Mouse (Mus musculus) gastrocnemius, adult 2 months (tissue): ENCODE results near the gene Efcab14. TPM values are rescaled to one million over a fixed set of nuclear protein-coding genes. Genes with fewer than 3 reads are reported as not detected.

Source experiments
- DNase-seq: peaks from one replicate; pipeline ENCODE4 v3.0.0; 2022
- H3K27ac ChIP-seq: fragments of 200-600 bp; 2 replicates; pipeline ENCODE4 v1.8.1; 2022; ENCODE audit warnings: mild to moderate bottlenecking
- H3K4me3 ChIP-seq: fragments of 200-600 bp; 2 replicates; pipeline ENCODE4 v1.8.1; 2022; ENCODE audit warnings: mild to moderate bottlenecking, moderate library complexity
- CTCF ChIP-seq: fragments of 200-600 bp; IDR thresholded peaks from 2 replicates; pipeline ENCODE4 v1.8.1; 2022; ENCODE audit warnings: antibody characterized with exemption, mild to moderate bottlenecking, moderate library complexity
- intact Hi-C: fragments of 180-260 bp; cut with DNase I; formaldehyde crosslinking; loops from one replicate; pipeline ENCODE4 v1.15.1; 2025
- long read RNA-seq, 2 experiments: library from polyadenylated mRNA; stranded (forward); transcript quantifications; one replicate each; pipeline ENCODE4 v2.0.0; 2021
- total RNA-seq, 2 experiments: library from RNA; stranded (reverse); gene quantifications; 2 replicates each; pipeline ENCODE4 v1.2.3; 2021

Gene Efcab14
- total RNA-seq = 10 to 100 TPM; 35.7 to 49.5 TPM
- long read RNA-seq, experiment 1, full-length matches to known transcripts = 22 of 29 reads
- long read RNA-seq, experiment 1, partial matches to known transcripts = 6 of 29 reads
- long read RNA-seq, experiment 1, other reads (novel, unspliced or antisense) = 1 of 29 reads
- long read RNA-seq, experiment 2, full-length matches to known transcripts = 25 of 30 reads
- long read RNA-seq, experiment 2, partial matches to known transcripts = 0 of 30 reads
- long read RNA-seq, experiment 2, other reads (novel, unspliced or antisense) = 5 of 30 reads

GRCm38 (mm10) chr4:115737551-115738041 lies at the start of gene Efcab14:
Gene Efcab14 (plus strand): TSS chr4:115737744.
- Histone ChIP-seq H3K27ac (peak within 1 kb of the TSS; percentile 96), H3K4me3 (peak within 1 kb of the TSS; percentile 99)
- intact Hi-C loops = loop anchor here (5.0 kb wide), 1 partner anchor 100 kb away; the partner anchor contains the start of gene Mknk1
- peak; percentile 63 for TF ChIP-seq CTCF
- DNase-seq = peak; percentile 99

GRCm38 (mm10) chr4:115701468-115701867 lies 36.1 kb upstream of the Efcab14 start:
- DNase-seq = peak; percentile 16
- no peak for TF ChIP-seq CTCF
- Histone ChIP-seq H3K27ac (no peak overlapping the region; the same call in 1 of the 2 replicates), H3K4me3 (no peak overlapping the region)
- intact Hi-C loops = loop anchor here (5.0 kb wide), 1 partner anchor 54 kb away; the partner anchor contains the start of gene Cyp4b1

GRCm38 (mm10) chr4:115703927-115704505 lies 33.5 kb upstream of the Efcab14 start:
- DNase-seq = no peak
- Histone ChIP-seq H3K27ac (no peak overlapping the region), H3K4me3 (no peak overlapping the region)
- TF ChIP-seq CTCF = no peak
- intact Hi-C loops = loop anchor here (5.0 kb wide), 1 partner anchor 57 kb away; the partner anchor contains the start of gene Cyp4b1

GRCm38 (mm10) chr4:115708974-115709593 lies 28.5 kb upstream of the Efcab14 start:
- no peak overlapping the region for H3K4me3 ChIP-seq
- no peak for TF ChIP-seq CTCF
- peak overlapping the region; percentile 68 for H3K27ac ChIP-seq
- no peak for DNase-seq
- intact Hi-C loops = loop anchor here (1.0 kb wide), 1 partner anchor 119 kb away; the partner anchor contains the start of gene Mob3c

GRCm38 (mm10) chr4:115709792-115710418 lies 27.6 kb upstream of the Efcab14 start:
- intact Hi-C loops = loop anchor here (1.0 kb wide), 2 partner anchors 118 to 235 kb away; partner anchors contain the start of gene Mob3c
- Histone ChIP-seq H3K4me3 (peak overlapping the region; percentile 44; the same call in 1 of the 2 replicates), H3K27ac (peak overlapping the region; percentile 68)
- TF ChIP-seq CTCF = peak; percentile 70
- DNase-seq = peak; percentile 80

- intact Hi-C loops = no loop called here
- DNase-seq = peak; percentile 41
- Histone ChIP-seq H3K27ac (no peak overlapping the region), H3K4me3 (no peak overlapping the region)
- no peak for TF ChIP-seq CTCF
These were observed 8.8 kb upstream of the Efcab14 start for GRCm38 (mm10) chr4:115728721-115729120.

- intact Hi-C loops = loop anchor here (2.0 kb wide), 1 partner anchor 29 kb away; no protein-coding TSS in a partner anchor
- DNase-seq = peak; percentile 71
- H3K4me3 ChIP-seq = no peak overlapping the region
- peak; percentile 92 for TF ChIP-seq CTCF
- no peak overlapping the region for H3K27ac ChIP-seq
These were observed 5.8 kb upstream of the Efcab14 start for GRCm38 (mm10) chr4:115731588-115732222.

- DNase-seq = no peak
- intact Hi-C loops = no loop called here
- no peak overlapping the region for H3K27ac ChIP-seq
- no peak for TF ChIP-seq CTCF
- H3K4me3 ChIP-seq = no peak overlapping the region
These were observed 5.2 kb upstream of the Efcab14 start for GRCm38 (mm10) chr4:115732223-115732818.

GRCm38 (mm10) chr4:115733746-115734145 lies 3.8 kb upstream of the Efcab14 start:
- TF ChIP-seq CTCF = no peak
- DNase-seq = no peak
- intact Hi-C loops = no loop called here
- Histone ChIP-seq H3K27ac (no peak overlapping the region), H3K4me3 (no peak overlapping the region)

GRCm38 (mm10) chr4:115734867-115735266 lies 2.7 kb upstream of the Efcab14 start:
- Histone ChIP-seq H3K27ac (no peak overlapping the region), H3K4me3 (no peak overlapping the region)
- intact Hi-C loops = loop anchor here (5.0 kb wide), 1 partner anchor 102 kb away; the partner anchor contains the start of gene Mknk1
- DNase-seq = no peak
- TF ChIP-seq CTCF = no peak

GRCm38 (mm10) chr4:115738481-115738985 lies 989 bp downstream of the Efcab14 start:
- intact Hi-C loops = loop anchor here (5.0 kb wide), 1 partner anchor 99 kb away; the partner anchor contains the start of gene Mknk1
- no peak for DNase-seq
- no peak for TF ChIP-seq CTCF
- Histone ChIP-seq H3K4me3 (peak overlapping the region; percentile 99), H3K27ac (peak overlapping the region; percentile 96)
